Mouse (Mus musculus): ENCODE measurements at regions not wholly inside any gene's neighbourhood (a gene's known extent, or its start where the extent isn't known, plus 50 kb on each side); places are given as distances from the start of the nearest gene placed in this dataset.

DNA sequence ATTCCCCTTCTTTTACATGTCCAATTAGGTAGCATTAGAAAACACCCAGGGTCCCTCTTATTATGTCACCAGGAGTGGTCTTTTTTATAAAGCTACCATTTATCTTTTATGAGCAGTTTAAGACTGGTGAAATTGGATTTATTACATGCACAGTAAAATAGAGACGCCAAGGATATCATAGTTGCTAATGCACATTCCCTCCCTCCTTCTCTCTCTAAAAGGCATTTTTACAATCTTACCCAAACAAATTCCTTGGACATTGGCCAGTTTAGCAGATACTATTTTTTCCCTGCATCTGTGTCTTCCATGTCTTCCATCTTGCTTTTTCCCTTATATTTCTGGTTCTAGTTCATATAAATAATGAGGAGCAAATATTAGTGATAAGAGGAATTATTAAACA lies 186.7 kb upstream of the Robo2 start:
- no peak for DNase-seq (ENCODE audit: low spot score)

- DNase-seq (ENCODE audit: low spot score): peak; percentile 46
Measured at GRCm38 (mm10) chr16:74597735-74598340, 186.2 kb upstream of the Robo2 start.

- no peak for DNase-seq (ENCODE audit: low spot score)
Measured at GRCm38 (mm10) chr16:74591896-74592295, 180.3 kb upstream of the Robo2 start.

GRCm38 (mm10) chr16:74582645-74583423 lies 171.2 kb upstream of the Robo2 start:
- no peak for DNase-seq (ENCODE audit: low spot score)

DNA sequence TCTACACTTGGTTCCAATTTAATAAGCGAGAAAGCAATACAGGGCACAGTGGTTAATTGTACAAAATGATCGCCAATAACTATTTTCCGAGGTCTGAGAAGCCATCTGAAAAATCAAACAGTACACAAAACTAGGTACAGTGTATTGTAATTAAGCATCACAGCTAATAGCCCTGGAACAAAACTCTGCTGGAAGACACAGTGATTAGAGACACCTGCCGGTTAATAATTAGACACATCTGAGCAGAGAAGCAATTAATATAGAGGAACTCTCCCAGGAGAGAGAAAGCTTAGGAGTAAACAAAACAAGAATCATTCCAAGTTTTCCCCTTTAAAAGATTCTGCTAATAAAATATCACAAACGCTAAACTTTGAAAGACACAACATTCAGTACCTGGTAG lies 136.7 kb upstream of the Robo2 start:
- no peak for DNase-seq (ENCODE audit: low spot score)

- DNase-seq (ENCODE audit: low spot score): no peak
Measured at GRCm38 (mm10) chr16:74530531-74530930, 118.9 kb upstream of the Robo2 start.

DNA sequence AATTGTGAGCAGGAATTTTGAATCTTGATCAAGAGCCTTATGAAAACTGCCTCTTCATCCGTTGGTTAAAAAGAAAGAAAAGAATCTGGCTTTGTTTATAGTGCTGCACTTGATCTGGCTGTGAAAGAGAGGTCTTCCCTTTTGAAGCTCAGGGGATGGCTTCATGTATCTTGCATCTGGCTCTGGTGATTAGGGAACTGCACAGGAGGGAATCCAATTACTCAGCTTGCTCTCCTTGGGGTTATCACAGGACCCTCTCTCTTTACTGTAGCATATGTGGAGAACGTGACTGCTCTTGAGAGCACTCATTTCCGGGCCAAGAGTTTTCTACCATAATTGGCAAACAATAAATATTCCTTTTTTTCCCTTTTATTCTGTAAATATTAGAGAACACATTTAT lies 116.6 kb upstream of the Robo2 start:
- DNase-seq (ENCODE audit: low spot score): no peak

DNA sequence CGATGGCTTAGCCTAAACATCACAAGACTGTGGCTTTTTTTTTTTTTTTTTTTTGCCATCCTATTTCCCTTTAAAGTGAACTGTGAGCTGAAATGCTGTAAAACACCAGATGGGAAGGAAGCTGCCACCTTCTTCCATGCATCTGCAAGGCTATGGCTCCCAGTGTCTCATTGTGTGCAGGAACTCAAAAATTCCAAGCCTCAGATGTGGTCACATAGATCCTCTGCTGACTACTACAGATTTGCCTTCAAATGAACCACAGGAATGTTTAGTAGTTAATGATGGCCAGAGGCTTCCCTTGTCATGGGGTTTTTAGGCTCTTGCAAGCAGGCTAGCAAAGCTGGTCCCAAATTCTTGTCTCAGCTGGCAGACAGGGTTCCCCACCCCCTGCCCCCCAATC lies 114.9 kb upstream of the Robo2 start:
- no peak for DNase-seq (ENCODE audit: low spot score)

DNA sequence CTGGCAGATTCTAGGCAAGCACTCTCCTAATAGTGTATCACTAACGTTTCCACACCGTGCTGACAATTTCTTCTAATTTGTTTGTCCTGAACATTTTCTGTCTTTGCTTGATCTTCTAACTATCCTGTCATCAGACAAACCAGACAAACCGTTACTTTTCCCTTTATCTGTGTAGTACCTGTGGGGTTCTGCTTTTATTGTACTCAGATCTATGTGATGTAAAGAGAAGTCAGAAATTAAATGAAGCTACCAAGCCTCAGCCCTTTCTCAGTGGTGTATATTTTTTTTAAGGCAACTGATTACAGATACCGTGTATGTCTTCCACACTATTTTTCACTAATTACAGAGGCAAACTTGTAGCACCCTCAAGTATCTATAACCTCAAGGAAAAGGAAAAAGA lies 108.9 kb upstream of the Robo2 start:
- no peak for DNase-seq (ENCODE audit: low spot score)

DNA sequence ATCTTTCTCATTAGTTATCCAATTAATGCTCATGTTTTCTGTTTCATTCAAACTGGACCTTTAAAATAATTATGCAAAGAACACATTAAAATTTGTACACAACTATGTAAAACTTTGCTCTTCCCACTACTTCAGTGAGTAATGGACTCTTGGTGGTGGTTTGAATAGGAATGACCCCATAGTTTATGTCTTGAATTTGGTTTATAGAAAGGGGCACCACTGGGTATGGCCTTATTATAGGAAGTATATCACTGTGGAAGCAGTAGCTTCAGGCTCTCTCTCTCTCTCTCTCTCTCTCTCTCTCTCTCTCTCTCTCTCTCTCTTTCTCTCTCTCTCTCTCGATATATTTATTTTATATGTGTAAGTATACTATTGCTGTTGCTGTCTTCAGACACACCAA lies 106.3 kb upstream of the Robo2 start:
- no peak for DNase-seq (ENCODE audit: low spot score)

DNA sequence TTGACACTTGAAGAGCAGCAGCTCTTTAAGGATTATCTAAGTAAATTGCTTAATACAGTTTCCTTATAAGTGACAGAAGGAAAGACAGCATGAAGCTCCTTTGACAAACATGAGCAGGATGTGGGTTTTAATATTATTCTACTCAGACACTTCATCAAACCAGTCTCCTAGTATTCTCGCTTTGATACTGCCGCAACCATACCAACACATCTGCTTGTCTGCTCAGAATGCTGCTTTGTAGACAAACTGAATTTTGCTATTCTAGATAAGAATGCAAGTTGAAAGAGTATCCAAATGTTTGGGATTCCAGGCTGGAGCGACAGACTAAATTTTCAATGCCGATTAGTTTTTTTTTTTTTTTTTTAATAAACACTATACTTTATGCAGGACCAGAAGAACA lies 105.7 kb upstream of the Robo2 start:
- DNase-seq (ENCODE audit: low spot score): peak; percentile 1

GRCm38 (mm10) chr16:74514481-74514880 lies 102.9 kb upstream of the Robo2 start:
- DNase-seq (ENCODE audit: low spot score): no peak

DNA sequence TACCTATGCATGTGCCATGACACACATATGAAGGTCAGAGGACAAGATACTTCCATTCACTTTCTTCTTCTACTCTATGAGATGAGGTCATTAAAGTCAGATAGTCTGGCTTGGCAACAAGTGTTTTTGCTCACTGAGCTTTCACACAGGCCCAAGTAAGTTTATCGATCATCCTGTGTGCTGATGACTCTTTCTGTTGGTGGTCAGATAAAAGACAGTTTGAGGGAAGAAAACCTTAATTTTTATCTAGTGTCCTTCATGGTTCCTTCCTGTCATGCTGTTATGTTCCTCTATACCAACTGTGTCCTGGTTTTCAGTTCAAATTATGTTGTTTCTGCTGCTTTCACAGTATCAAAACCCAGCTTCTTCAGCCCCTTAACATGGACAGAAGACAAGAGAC lies 98.8 kb upstream of the Robo2 start:
- DNase-seq (ENCODE audit: low spot score): no peak

GRCm38 (mm10) chr16:74509489-74509888 lies 97.9 kb upstream of the Robo2 start:
- no peak for DNase-seq (ENCODE audit: low spot score)

DNA sequence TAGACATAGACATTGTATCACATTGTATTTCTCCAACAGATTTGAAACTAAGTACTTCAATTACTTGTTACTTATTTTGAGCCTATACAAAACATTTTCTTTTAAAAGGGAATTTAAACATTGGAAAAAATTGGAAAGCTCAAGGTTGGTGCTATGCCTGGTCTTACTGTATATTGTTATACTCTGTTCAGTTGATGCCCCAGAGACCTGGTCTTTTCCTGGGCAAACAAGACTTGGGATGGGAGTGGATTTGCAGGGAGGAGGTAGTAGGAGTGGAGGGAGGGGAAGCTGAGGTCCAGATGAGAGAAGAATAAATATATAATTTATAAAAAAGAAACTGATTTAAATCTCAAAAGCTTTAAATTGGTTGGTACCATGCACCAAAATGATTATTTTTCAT lies 95.1 kb upstream of the Robo2 start:
- no peak for DNase-seq (ENCODE audit: low spot score)

GRCm38 (mm10) chr16:74506173-74506709 lies 94.6 kb upstream of the Robo2 start:
- DNase-seq (ENCODE audit: low spot score): no peak

DNA sequence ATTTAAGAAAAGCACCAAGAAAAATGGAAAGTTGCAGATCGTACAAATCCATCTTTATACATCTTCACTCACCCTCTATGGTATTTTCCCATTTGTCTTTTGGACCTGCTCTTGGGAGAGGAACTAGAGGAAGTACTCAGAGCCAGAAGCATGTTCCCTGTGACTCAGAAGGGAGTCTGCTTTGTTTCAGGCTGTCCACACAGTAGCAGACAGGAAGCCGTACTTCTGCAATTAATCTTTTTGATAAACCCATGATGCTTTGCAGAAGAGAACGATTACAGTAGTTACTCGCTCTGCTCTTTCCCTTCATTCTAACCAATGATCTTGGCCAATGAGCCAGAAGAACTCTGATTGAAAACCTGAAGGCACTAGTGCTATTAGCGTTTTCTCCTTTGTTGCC lies 92.8 kb upstream of the Robo2 start:
- no peak for DNase-seq (ENCODE audit: low spot score)

DNA sequence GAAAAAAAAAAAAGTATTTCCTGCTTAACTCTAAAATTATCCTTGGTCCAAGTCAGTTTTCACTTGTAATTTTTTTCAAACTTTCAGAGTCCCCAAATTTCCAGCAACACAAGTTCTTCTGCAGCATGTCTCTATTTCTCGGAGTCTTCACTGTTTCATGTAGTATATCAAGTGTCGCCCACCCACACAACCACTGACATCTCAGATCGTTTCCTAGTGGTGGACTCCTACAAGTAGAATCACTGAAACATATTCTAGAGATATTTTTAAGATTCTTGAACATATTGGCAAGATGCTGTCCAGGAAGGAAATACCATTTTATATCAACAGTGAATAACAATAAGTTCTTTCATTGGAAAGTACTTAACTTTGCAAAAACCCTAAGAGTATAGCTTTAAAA lies 89.1 kb upstream of the Robo2 start:
- no peak for DNase-seq (ENCODE audit: low spot score)

GRCm38 (mm10) chr16:74467745-74468420 lies 56.3 kb upstream of the Robo2 start:
- no peak for DNase-seq (ENCODE audit: low spot score)

DNA sequence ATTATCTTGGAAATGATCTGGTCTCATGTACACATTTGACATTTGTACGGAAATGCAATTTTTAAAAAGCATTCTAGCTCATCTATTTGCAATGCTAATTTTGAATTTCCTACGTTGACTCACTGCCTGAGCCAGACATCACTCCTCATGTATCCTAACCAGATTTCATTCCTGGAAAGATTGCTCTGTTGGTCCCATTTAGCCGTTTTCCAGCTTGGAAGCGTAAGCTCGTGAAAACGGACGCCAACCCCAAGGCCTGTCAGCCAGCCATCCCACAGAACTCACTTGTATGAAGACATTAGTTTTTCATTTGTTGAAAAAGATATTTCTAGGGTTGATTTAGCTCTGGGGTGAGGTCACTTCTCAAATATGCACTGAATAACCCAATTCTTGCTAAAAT lies 55.5 kb upstream of the Robo2 start:
- no peak for DNase-seq (ENCODE audit: low spot score)

DNA sequence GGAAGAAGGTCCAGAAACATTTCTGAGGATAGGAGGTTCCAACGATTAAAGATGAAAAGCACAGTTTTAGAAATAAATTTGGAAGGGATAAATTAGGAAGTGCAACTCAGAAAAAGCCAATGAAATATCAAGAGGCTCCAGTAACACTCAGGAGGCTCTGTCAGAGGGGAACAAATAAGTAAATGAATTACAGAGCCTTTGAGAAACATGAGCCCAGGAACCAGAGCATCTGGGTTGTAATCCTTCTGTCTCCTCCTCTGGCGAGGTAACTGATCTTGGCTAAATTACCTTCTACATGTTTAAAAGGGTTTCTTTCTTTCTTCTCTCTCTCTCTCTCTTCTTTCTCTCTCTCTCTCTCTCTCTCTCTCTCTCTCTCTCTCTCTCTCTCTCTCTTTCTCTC lies 53.2 kb upstream of the Robo2 start:
- no peak for DNase-seq (ENCODE audit: low spot score)

GRCm38 (mm10) chr16:74464290-74464689 lies 52.7 kb upstream of the Robo2 start:
- no peak for DNase-seq (ENCODE audit: low spot score)

GRCm38 (mm10) chr16:74462436-74462835 lies 50.8 kb upstream of the Robo2 start:
- DNase-seq (ENCODE audit: low spot score): no peak

All from lung, postnatal 25 days (tissue).